Mouse (Mus musculus) heart, embryonic 14.5 days (tissue): ENCODE measurements around the gene Usp32. TPM values are rescaled to one million over a fixed set of nuclear protein-coding genes. Genes with fewer than 3 reads are reported as not detected.

Source experiments
- ATAC-seq: fragments of 200-750 bp; cut with Nextera tagmentation; 2 replicates; pipeline ENCODE4 v1.8.0; 2017; ENCODE audit warnings: low read depth, moderate TSS enrichment; ENCODE audit not compliant: insufficient number of reproducible peaks, insufficient read depth, low FRiP score
- H3K27ac ChIP-seq, 2 experiments: fragments of 200-500 bp in 1 of 2; fragments of 300-500 bp in 1 of 2; sonication (generic) in 1 of 2; replicated peaks in 1 of 2; 2 replicates each; pipeline ENCODE4 v1.5.1; 2012 to 2014; ENCODE audit warnings: low read depth in 2 of 2, low read length in 2 of 2, control low read depth in 1 of 2, mild to moderate bottlenecking in 1 of 2, mixed read lengths in 1 of 2; ENCODE audit not compliant: control insufficient read depth in 1 of 2, insufficient read depth in 1 of 2
- H3K27me3 ChIP-seq: fragments of 300-500 bp; sonication (generic); 2 replicates; pipeline ENCODE4 v1.6.1; 2014; ENCODE audit warnings: mild to moderate bottlenecking, low read length, control low read depth; ENCODE audit not compliant: control insufficient read depth, insufficient read depth
- H3K36me3 ChIP-seq: fragments of 300-500 bp; sonication (generic); 2 replicates; pipeline ENCODE4 v1.6.1; 2014; ENCODE audit warnings: mild to moderate bottlenecking, control low read depth, low read length, mixed read lengths; ENCODE audit not compliant: control insufficient read depth, insufficient read depth
- H3K4me1 ChIP-seq, 2 experiments: fragments of 200-500 bp in 1 of 2; fragments of 300-500 bp in 1 of 2; sonication (generic) in 1 of 2; 2 replicates each; pipeline ENCODE4 v1.6.1; 2012 to 2014; ENCODE audit warnings: low read length in 2 of 2, control low read depth in 1 of 2, mixed read lengths in 1 of 2; ENCODE audit not compliant: control insufficient read depth in 2 of 2, insufficient read depth in 2 of 2
- H3K4me2 ChIP-seq: fragments of 300-500 bp; sonication (generic); 2 replicates; pipeline ENCODE4 v1.6.1; 2014; ENCODE audit warnings: mild to moderate bottlenecking, low read length
- H3K4me3 ChIP-seq, 2 experiments: fragments of 200-500 bp in 1 of 2; fragments of 300-500 bp in 1 of 2; sonication (generic) in 1 of 2; 2 replicates each; pipeline ENCODE4 v1.5.1; 2012 to 2014; ENCODE audit warnings: low read length in 2 of 2, mild to moderate bottlenecking in 2 of 2, control low read depth in 1 of 2, low read depth in 1 of 2, moderate library complexity in 1 of 2; ENCODE audit not compliant: control insufficient read depth in 1 of 2, insufficient read depth in 1 of 2
- H3K9ac ChIP-seq: fragments of 300-500 bp; sonication (generic); 2 replicates; pipeline ENCODE4 v1.6.1; 2014; ENCODE audit warnings: mild to moderate bottlenecking, low read length
- H3K9me3 ChIP-seq: fragments of 300-500 bp; sonication (generic); 2 replicates; pipeline ENCODE4 v1.6.1; 2016; ENCODE audit warnings: low read length, control low read depth; ENCODE audit not compliant: control insufficient read depth
- whole genome bisulfite sequencing: fragments of 180-500 bp; shearing (Covaris S2); extraction: QIAGEN DNeasy Blood & Tissue Kit; methylation state at CpG from one replicate; pipeline ENCODE4 v1.1.7; 2014; 5-methylcytosine and 5-hydroxymethylcytosine counted together
- polyA plus RNA-seq: library from polyadenylated mRNA; unstranded; fragments of >200 nt; fragmentation: Nextera tagmentation; extraction: Ambion mirVana; gene quantifications from 2 replicates; pipeline ENCODE4 v1.2.1, GENCODE M21; 2014

Gene Usp32
- polyA plus RNA-seq, 1 experiment from 2014 or later: 6.2 TPM

DNA sequence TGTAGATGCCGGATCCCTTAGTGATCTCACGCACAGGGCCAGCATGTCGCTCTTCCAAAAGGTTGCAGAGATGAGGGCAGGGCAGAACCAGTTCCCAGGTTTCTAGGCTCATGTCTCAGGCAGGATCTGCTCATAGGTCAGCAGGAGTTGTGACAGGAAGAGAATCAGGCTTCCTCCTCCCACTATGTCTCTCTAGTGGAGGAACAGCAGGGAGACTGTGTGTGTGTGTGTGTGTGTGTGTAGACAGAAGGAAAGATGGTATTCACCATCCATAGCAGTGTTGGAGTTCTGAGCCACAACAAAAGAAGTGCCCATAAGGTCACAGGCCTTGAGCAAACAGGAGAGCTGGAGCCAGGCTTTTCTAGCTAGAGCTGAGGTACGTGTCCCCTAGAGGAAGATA lies 173.3 kb downstream of the Usp32 start:
- H3K27me3 ChIP-seq: no peaks in the 10 kb centered on the region
- H3K4me1 ChIP-seq: peaks cover 7 to 9% of the 10 kb centered on the region in 2 experiments; a peak in 3 of 4 replicates
- no peak overlapping the region for H3K4me2 ChIP-seq
- no peak for ATAC-seq
- no peaks in the 10 kb centered on the region for H3K9me3 ChIP-seq
- no peak overlapping the region for H3K9ac ChIP-seq
- H3K4me3 ChIP-seq: no peak overlapping the region
- no peak overlapping the region for H3K27ac ChIP-seq
- whole genome bisulfite sequencing: 67% methylated on average over 4 of the region's 4 CpGs
- no peaks in the 10 kb centered on the region for H3K36me3 ChIP-seq

DNA sequence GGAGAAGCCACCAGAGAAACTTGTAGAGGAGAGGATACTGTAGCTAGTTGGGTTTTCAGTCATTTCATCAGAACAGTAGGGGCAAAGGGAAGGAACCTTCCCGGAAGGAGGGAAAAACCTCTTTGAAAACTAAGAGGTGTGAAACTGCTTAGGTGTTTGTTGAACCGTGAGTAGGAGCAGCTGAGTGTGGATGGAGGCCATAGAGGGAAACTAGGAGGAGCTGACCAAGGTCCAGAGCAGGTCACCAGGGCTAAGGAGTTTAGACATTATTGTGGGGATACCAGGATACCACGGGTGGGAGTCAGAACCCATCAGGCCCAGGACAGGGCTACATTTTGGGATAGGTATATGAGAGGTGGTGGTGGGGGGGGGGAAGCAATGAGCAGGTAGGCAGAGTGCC lies 176.4 kb downstream of the Usp32 start:
- no peak for ATAC-seq
- no peak overlapping the region for H3K27ac ChIP-seq
- no peak overlapping the region for H3K4me3 ChIP-seq

DNA sequence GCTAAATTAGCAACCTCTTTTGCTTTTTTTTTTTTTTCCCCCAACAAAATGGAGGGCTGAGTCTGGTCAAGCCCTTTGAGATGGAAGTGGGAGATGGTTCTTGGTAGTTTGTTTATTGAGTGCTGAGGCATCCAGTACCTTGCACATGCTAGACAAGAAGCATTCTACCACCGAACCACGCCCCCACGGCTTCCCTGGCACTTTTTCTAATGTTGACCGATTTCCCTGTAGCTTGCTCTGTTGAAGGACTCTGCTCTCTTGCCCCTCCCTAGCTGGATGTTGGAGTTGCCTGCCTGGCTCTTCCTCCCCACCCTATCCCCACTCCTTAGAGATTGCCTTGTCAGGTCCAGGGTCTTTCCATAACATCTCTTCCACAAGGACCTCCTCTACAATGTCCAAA lies 177.4 kb downstream of the Usp32 start:
- Histone ChIP-seq H3K27ac (no peak overlapping the region), H3K4me1 (peaks cover 14 to 21% of the 10 kb centered on the region in 2 experiments), H3K4me2 (no peak overlapping the region), H3K27me3 (peaks cover 19% of the 10 kb centered on the region), H3K9ac (no peak overlapping the region), H3K9me3 (no peaks in the 10 kb centered on the region), H3K36me3 (no peaks in the 10 kb centered on the region), H3K4me3 (no peak overlapping the region)
- ATAC-seq: no peak
- WGBS: 87% methylated on average over 4 of the region's 4 CpGs

More for the DNA sequence above, 176.4 kb downstream of the Usp32 start:
- Histone ChIP-seq H3K9ac (no peak overlapping the region), H3K4me1 (peaks cover 13 to 14% of the 10 kb centered on the region in 2 experiments), H3K4me2 (no peak overlapping the region), H3K36me3 (no peaks in the 10 kb centered on the region), H3K27me3 (peaks cover 9% of the 10 kb centered on the region; the same call in 1 of the 2 replicates), H3K9me3 (no peaks in the 10 kb centered on the region)
- 70% methylated on average over 3 of the region's 3 CpGs for WGBS

DNA sequence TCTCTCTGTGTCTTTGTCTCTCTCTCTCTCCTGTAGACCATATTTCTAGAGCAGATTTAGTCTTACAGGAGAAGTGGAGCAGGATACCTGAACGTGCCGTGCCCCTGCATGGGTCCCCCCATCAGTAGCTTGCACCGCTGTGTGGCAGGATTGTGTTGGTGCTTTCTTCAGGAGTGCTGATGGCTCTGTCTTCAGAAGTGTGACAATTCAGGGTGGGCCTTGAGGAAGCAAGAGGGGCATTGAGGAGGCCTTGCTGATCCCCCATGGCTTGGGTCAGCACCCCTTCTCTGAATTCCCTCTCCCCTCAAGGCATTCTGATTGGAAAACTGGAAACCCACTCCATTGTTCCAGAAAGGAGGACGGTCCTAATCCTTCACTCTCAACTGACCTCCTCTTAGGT lies 178.4 kb downstream of the Usp32 start:
- no peaks in the 10 kb centered on the region for H3K36me3 ChIP-seq
- WGBS: 89% methylated on average over 4 of the region's 4 CpGs
- no peak overlapping the region for H3K4me3 ChIP-seq

DNA sequence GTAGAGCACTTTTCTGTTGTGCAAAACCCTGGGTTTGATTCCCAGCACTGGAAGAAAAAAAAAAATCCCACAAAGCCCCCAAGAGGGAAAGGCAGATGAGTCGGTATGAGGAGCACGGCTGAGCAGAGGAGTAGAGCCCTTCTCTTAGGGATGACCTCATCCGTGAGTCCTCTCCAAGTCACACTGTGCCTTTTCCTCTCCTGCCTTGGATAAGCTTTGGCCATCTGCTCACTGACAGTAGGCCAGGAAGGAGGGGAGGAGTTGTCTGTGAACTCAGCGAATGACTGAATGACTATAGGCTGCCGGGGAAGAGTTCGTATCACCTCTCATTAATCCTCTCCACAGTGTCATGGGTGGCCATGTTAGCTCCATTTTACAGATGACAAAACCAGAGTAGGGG lies 179.2 kb downstream of the Usp32 start:
- H3K27me3 ChIP-seq: peaks cover 36% of the 10 kb centered on the region
- WGBS: 61% methylated on average over 6 of the region's 6 CpGs
- H3K4me3 ChIP-seq: no peak overlapping the region
- H3K4me1 ChIP-seq: peaks cover 10 to 24% of the 10 kb centered on the region in 2 experiments
- no peaks in the 10 kb centered on the region for H3K9me3 ChIP-seq
- no peak overlapping the region for H3K9ac ChIP-seq
- no peaks in the 10 kb centered on the region for H3K36me3 ChIP-seq
- no peak overlapping the region for H3K4me2 ChIP-seq
- ATAC-seq: no peak
- H3K27ac ChIP-seq: no peak overlapping the region

More for the DNA sequence above, 178.4 kb downstream of the Usp32 start:
- no peak for ATAC-seq
- Histone ChIP-seq H3K4me1 (peaks cover 10 to 24% of the 10 kb centered on the region in 2 experiments), H3K27me3 (peaks cover 29% of the 10 kb centered on the region), H3K9ac (no peak overlapping the region), H3K9me3 (no peaks in the 10 kb centered on the region), H3K4me2 (no peak overlapping the region), H3K27ac (no peak overlapping the region)

DNA sequence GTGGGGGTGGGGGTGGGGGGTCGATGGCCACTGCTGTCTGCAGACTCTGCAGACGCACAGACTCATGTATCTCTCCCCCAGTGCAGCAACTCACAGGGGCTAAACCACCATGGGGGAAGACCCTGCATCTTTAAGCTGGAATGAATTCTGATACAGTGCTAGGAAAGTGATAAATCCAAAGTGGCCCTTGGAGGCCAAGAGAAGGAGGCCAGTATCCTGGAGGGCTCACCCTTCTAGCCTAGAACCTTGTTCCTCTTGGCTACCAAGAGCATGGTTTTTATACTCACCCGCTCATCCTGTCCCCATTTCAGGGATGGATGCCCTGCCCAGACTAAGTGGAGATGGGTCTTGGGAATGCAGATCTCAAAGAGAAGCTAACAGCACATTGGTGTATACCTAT lies 179.7 kb downstream of the Usp32 start:
- ATAC-seq: no peak
- 37% methylated on average over 3 of the region's 3 CpGs for WGBS

DNA sequence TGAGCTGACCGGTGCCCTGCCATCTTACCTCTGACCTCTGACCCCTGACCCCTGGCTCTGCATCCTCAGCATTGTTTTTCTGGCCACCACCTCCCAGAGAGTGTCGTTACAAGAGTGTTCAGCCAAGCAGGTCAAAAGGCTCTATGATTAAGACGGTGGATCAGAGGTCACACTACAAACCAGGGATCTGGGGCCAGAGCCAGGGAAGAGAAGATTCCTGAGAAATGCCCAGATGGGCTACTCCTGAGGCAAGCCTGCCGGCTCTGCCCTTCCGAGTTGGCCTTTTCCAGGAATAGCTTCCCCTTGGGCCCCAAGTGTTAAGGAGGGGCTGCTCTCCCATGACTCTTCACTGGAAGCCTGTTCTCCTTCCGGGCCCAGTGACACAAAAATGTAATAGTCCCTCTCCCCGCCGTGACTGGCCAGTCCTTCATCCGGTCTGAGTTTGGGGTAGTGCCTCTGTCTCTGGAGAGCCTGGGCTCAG lies 180.2 kb downstream of the Usp32 start:
- Histone ChIP-seq H3K27ac (no peak overlapping the region), H3K4me2 (peak overlapping the region; percentile 52), H3K4me3 (no peak overlapping the region), H3K27me3 (peaks cover 36% of the 10 kb centered on the region), H3K9me3 (no peaks in the 10 kb centered on the region), H3K4me1 (peaks cover 10 to 24% of the 10 kb centered on the region in 2 experiments), H3K36me3 (no peaks in the 10 kb centered on the region), H3K9ac (no peak overlapping the region)
- no peak for ATAC-seq
- WGBS: under 1% methylated on average over 9 of the region's 9 CpGs

More for the DNA sequence above, 179.7 kb downstream of the Usp32 start:
- Histone ChIP-seq H3K36me3 (no peaks in the 10 kb centered on the region), H3K9me3 (no peaks in the 10 kb centered on the region), H3K4me2 (peak overlapping the region; percentile 52), H3K4me1 (peaks cover 10 to 24% of the 10 kb centered on the region in 2 experiments), H3K27ac (no peak overlapping the region), H3K27me3 (peaks cover 36% of the 10 kb centered on the region), H3K4me3 (no peak overlapping the region), H3K9ac (no peak overlapping the region)

DNA sequence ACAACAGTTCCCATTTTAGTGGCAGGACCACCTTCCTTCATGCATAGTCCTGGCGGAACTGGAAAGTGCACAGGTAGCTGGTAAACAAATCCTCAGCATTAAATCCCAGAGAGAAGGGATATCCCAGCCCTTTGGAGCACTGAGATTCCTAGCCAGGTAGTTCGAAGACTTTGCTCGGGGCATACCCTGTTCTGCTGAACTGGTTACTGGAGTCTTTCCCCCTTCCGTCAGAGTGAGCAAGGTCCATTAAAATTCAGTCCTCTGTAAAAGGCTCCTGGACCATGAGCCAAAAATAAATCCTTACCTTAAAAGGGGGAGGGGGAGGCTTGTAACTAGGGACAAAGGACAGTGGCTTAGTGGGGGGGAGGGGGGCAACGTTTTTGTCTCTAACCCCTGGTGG lies 180.8 kb downstream of the Usp32 start:
- Histone ChIP-seq H3K4me2 (peak overlapping the region; percentile 52; the same call in 1 of the 2 replicates), H3K9me3 (no peaks in the 10 kb centered on the region), H3K4me3 (no peak overlapping the region), H3K36me3 (no peaks in the 10 kb centered on the region), H3K27me3 (peaks cover 36% of the 10 kb centered on the region), H3K27ac (no peak overlapping the region), H3K4me1 (peaks cover 10 to 24% of the 10 kb centered on the region in 2 experiments), H3K9ac (no peak overlapping the region)
- WGBS: 34% methylated on average over 5 of the region's 5 CpGs
- no peak for ATAC-seq
